Mouse (Mus musculus) limb, embryonic 14.5 days (tissue): Measurements from ENCODE around the gene Adnp. TPM values are rescaled to one million over a fixed set of nuclear protein-coding genes. Genes with fewer than 3 reads are reported as not detected.
A peak's percentile ranks its signal among the peaks of the same experiment; 100 is the strongest.

Source experiments
- ATAC-seq: fragments of 200-750 bp; cut with Nextera tagmentation; 2 replicates; pipeline ENCODE4 v1.8.0; 2017; ENCODE audit warnings: low read depth, moderate number of reproducible peaks, moderate TSS enrichment; ENCODE audit not compliant: low FRiP score
- DNase-seq: peaks from one replicate; pipeline ENCODE4 v3.0.0-alpha.2; 2015; ENCODE audit warnings: low spot score
- H3K27ac ChIP-seq: fragments of 300-500 bp; sonication (generic); replicated peaks from 2 replicates; pipeline ENCODE4 v1.5.1; 2014; ENCODE audit warnings: low read depth, mild to moderate bottlenecking, low read length, moderate library complexity, mixed read lengths
- H3K27me3 ChIP-seq: fragments of 300-500 bp; sonication (generic); 2 replicates; pipeline ENCODE4 v1.6.1; 2014; ENCODE audit warnings: low read length, mixed read lengths; ENCODE audit not compliant: control insufficient read depth, insufficient read depth
- H3K36me3 ChIP-seq: fragments of 300-500 bp; sonication (generic); 2 replicates; pipeline ENCODE4 v1.6.1; 2014; ENCODE audit warnings: mild to moderate bottlenecking, low read length, moderate library complexity, mixed read lengths; ENCODE audit not compliant: control insufficient read depth, insufficient read depth
- H3K4me1 ChIP-seq: fragments of 300-500 bp; sonication (generic); 2 replicates; pipeline ENCODE4 v1.6.1; 2014; ENCODE audit warnings: antibody characterized with exemption, low read length, mixed read lengths; ENCODE audit not compliant: control insufficient read depth, insufficient read depth
- H3K4me2 ChIP-seq: fragments of 300-500 bp; sonication (generic); replicated peaks from 2 replicates; pipeline ENCODE4 v1.6.1; 2014; ENCODE audit warnings: low read depth, mild to moderate bottlenecking, low read length, moderate library complexity; ENCODE audit not compliant: severe bottlenecking
- H3K4me3 ChIP-seq: fragments of 300-500 bp; sonication (generic); replicated peaks from 2 replicates; pipeline ENCODE4 v1.5.1; 2014; ENCODE audit warnings: low read length
- H3K9ac ChIP-seq: fragments of 300-500 bp; sonication (generic); 2 replicates; pipeline ENCODE4 v1.6.1; 2014; ENCODE audit warnings: mild to moderate bottlenecking, low read depth, low read length, moderate library complexity; ENCODE audit not compliant: severe bottlenecking
- H3K9me3 ChIP-seq: fragments of 300-500 bp; sonication (generic); 2 replicates; pipeline ENCODE4 v1.6.1; 2016; ENCODE audit warnings: low read length; ENCODE audit not compliant: control insufficient read depth
- POLR2A ChIP-seq: fragments of 200-500 bp; IDR thresholded peaks from 2 replicates; pipeline ENCODE4 v1.8.0; 2012; ENCODE audit warnings: inconsistent platforms, mild to moderate bottlenecking, moderate library complexity, borderline replicate concordance; ENCODE audit not compliant: insufficient read depth, insufficient read length; ENCODE audit errors: extremely low read depth
- WGBS: fragments of 180-500 bp; shearing (Covaris S2); extraction: QIAGEN DNeasy Blood & Tissue Kit; methylation state at CpG from one replicate; pipeline ENCODE4 v1.1.7; 2014; 5-methylcytosine and 5-hydroxymethylcytosine counted together
- polyA plus RNA-seq, 2 experiments: library from polyadenylated mRNA; depleted of rRNA in 1 of 2; stranded (reverse) in 1 of 2; unstranded in 1 of 2; fragments of >200 nt; fragmentation: Nextera tagmentation in 1 of 2; extraction: Ambion mirVana in 1 of 2; gene quantifications; 2 replicates each; pipeline versions ENCODE4 v1.2.1 to v1.2.3; 2012 to 2014

The Adnp gene
- polyA plus RNA-seq, 2 experiments, result 8.5 to 61.5 TPM

DNA sequence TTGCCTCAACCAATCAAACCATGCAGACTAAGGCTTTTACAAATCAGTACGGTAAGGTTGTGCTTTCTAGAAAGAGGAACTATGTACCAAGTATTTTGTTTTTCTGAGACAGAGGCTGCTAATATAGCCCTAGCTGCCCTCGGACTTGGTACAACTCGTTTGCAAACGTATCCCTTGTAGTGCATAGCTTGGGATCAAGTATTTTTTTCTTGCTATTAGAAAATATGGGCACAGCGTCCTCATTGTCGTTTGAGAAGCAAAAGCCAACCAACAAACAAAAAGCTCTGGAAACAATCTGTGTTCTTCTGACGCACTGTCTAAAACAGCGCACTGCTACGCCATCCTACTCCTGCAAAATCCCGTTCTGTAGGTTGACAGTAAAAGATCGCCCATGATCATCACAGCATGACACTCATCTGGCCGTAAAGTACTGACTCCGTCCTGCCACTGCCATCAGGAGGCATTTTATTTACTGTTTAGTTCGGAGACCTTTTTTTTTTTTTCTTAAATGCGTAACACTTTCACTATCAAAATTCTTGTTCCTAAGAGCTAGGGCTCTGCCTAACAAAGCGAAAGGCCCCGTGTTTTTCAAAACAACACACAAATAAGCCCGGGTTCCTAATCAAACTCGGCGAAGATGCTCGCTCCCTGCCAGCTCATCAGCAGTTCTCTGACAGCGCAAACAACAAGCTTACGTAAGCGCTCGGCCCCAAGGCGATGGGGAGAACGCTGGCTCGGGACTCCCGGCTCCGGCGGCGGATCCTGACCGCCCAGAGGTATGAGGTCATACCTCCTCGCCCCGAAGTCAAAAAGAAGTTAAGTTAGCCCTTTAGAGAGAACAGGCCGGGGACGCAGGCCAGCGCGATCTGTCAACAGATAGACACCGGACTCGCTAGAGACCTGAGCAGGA is 22.5 kb upstream of the Adnp start:
- Histone ChIP-seq H3K4me2 (peak overlapping the region; percentile 97), H3K27ac (peak overlapping the region; percentile 91), H3K4me3 (peak overlapping the region; percentile 100), H3K9ac (peak overlapping the region; percentile 93), H3K36me3 (peaks cover 46% of the 10 kb centered on the region), H3K27me3 (no peaks in the 10 kb centered on the region), H3K4me1 (peaks cover 19% of the 10 kb centered on the region), H3K9me3 (no peaks in the 10 kb centered on the region)
- ATAC-seq, result no peak
- WGBS, result 18% methylated on average over 41 of the region's 41 CpGs
- DNase-seq, result no peak
- no peak for TF ChIP-seq POLR2A

DNA sequence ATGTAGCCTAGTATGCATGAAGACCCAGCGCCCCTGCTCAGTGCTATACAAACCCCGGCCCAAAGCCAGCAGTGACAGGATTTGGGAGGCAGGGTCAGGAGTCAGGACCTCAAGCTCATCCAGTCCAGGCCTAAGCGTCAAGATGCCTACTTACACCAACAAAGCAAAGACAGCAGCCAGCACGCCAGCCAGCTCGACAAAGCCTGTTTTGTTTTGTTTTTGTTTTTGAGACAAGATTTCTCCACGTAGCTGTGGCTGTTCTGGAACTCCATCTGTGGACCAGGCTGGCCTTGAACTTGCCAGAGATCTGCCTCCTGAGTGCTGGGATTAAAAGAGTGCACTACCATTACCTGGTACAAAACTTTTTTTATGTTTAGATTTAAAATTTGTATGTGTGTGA is 16.4 kb upstream of the Adnp start:
- Histone ChIP-seq H3K27ac (no peak overlapping the region), H3K4me1 (no peaks in the 10 kb centered on the region), H3K9ac (no peak overlapping the region), H3K9me3 (no peaks in the 10 kb centered on the region), H3K4me3 (no peak overlapping the region), H3K27me3 (no peaks in the 10 kb centered on the region), H3K4me2 (no peak overlapping the region), H3K36me3 (peaks cover 78% of the 10 kb centered on the region)
- DNase-seq, result no peak
- 84% methylated on average over 6 of the region's 6 CpGs for WGBS
- TF ChIP-seq POLR2A, result no peak
- ATAC-seq, result no peak

DNA sequence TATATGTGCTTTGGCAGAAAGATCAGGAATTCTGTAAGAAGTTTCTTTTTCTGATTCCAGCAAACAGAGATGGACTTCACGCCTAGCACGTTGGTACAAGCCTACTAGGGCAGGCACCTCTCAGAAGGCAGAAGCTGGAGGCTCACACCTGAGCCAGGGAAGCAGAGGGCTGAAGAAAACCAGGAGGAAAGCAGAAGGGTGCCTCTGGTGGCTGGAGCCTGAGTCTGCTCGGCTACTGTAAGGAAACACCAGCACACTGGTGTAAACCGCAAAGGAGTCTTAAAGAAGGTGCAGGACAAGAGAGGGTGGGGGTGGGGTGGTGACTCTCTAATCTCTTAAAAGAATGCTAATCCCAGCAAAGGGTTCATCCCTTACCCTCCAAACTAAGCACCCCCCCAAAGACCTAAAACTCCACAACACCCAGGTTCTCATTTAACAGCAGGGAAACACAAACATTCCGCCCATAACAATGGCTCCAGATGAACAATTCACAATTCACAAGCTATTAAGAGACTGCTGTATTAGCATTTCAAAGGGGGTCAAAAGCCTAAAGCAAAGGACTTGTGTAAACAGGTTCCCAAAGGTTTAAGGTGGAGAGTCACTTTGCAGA is 7.0 kb upstream of the Adnp start:
- ATAC-seq (no peak), DNase-seq (no peak)
- Histone ChIP-seq H3K9ac (no peak overlapping the region), H3K4me1 (no peaks in the 10 kb centered on the region), H3K9me3 (no peaks in the 10 kb centered on the region), H3K27ac (no peak overlapping the region), H3K4me3 (no peak overlapping the region), H3K36me3 (peaks cover 84% of the 10 kb centered on the region), H3K27me3 (no peaks in the 10 kb centered on the region), H3K4me2 (no peak overlapping the region)
- 45% methylated on average over 5 of the region's 5 CpGs for WGBS
- no peak for TF ChIP-seq POLR2A

DNA sequence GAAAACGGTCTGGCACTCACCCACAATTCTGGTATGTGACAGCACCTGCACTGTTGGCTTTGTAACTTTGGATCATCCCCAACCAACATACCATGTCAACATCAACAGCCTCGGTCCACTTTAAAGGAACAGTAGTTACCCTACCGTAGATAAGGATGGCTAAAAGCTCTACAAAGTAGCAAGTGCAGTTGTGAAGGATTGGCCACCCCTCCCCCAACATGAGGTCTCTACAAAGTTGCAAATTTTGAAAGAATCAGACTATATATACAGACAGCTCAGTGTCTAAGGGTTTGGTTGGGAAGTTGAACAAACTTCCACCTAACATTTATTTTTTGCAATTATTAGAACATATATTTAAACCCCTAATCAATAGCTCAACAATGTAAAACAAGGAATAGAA is 971 bp upstream of the Adnp start:
- Histone ChIP-seq H3K4me3 (peak overlapping the region; percentile 98; the same call in 1 of the 2 replicates), H3K9me3 (peaks cover 4% of the 10 kb centered on the region), H3K27ac (peak overlapping the region; percentile 99), H3K4me2 (peak overlapping the region; percentile 53; the same call in 1 of the 2 replicates), H3K36me3 (peaks cover 48% of the 10 kb centered on the region), H3K4me1 (peaks cover 10% of the 10 kb centered on the region), H3K9ac (no peak overlapping the region), H3K27me3 (no peaks in the 10 kb centered on the region)
- TF ChIP-seq POLR2A, result no peak
- DNase-seq (no peak), ATAC-seq (no peak)
- WGBS, result 94% methylated on average over 3 of the region's 3 CpGs

DNA sequence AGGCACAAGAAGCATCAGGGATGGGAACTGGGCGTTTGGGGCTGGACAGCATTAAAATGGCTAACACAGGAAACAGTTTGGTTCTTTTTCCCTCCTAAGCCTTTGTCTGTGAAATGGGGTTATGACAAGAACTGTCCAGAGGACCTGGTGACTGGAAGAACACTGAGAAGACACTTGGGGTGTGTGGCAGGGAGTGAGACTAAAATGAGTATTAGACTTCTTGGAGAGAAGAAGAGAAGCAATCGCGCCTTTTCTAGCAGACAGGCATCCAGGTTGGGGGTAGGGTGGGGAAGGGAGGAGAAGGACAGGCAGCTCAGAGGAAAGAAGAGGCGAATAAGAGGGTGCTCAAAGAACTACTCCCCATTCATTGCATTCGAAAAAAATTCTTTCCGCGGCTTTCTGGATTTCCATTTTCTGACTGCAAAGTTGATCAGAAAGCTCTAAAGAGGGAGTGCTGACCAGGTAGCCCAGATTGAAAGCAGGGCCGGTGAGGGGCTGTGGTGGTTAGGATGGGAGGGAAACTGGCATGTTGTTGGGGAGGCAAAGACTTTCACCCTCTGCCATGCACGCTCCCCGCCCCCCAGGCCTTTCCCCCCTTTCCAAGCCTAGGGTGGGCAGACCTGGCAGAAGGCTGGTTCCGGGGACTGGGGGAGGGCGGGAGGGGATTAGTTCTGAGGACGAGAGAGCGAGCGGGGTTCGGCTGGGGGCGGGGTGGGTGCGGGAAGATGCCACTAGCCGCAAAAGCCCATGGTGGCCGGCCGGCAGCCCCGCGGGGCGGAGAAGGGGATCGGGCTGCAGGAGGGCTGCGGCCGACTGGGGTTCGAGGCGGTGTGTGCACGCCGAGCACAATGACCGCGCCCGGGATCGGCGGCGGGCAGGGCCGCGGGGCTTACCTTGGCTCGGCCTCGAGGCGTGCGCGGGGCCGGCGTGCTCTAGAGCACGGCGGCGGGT is 956 bp downstream of the Adnp start:
- H3K4me2 ChIP-seq, result peak overlapping the region; percentile 77
- 2% methylated on average over 34 of the region's 49 CpGs for WGBS
- DNase-seq (no peak), ATAC-seq (no peak)
- peak overlapping the region; percentile 99 for H3K27ac ChIP-seq
- H3K4me1 ChIP-seq, result peaks cover 10% of the 10 kb centered on the region
- TF ChIP-seq POLR2A, result no peak
- no peaks in the 10 kb centered on the region for H3K27me3 ChIP-seq
- H3K4me3 ChIP-seq, result peak overlapping the region; percentile 98
- peak overlapping the region; percentile 100 for H3K9ac ChIP-seq
- H3K36me3 ChIP-seq, result peaks cover 34% of the 10 kb centered on the region
- H3K9me3 ChIP-seq, result peaks cover 4% of the 10 kb centered on the region
